Comparison of ENCODE assay signal across 17 mouse cellular contexts in genomic region chr2:73612941-73613340, GRCm38 (mm10). TPM values are rescaled to one million over a fixed set of nuclear protein-coding genes. Genes with fewer than 3 reads are reported as not detected.
"Had no signal": no experiment of that assay in that cellular context is flagged by ENCODE, and none has a peak within 500 bp of the region (broad histone marks: within the 10 kb centered on the region; RNA-seq: fewer than 3 reads in every experiment).

No protein-coding gene starts in this region.

- H3K4me2 ChIP-seq: liver, embryonic 13.5 days; midbrain, embryonic 11.5 days had no signal

- H3K36me3 ChIP-seq: liver, embryonic 13.5 days had no signal

- H3K4me3 ChIP-seq: liver, embryonic 13.5 days had no signal

- ATAC-seq: intestine, embryonic 16.5 days had no signal

- H3K9me3 ChIP-seq: liver, embryonic 13.5 days had no signal

- DNase-seq: kidney, adult 18-20 months; kidney, postnatal 14 days; liver, embryonic 13.5 days; lung, adult 2 months; lung, postnatal 14 days; lung, postnatal 4 days; midbrain, embryonic 14.5 days; thymus, adult 18-20 months; thymus, postnatal 36 days had no signal

- H3K27me3 ChIP-seq: liver, embryonic 13.5 days had no signal

- H3K27ac ChIP-seq: liver, embryonic 13.5 days; stomach, postnatal 0 days had no signal

- H3K4me1 ChIP-seq: liver, embryonic 13.5 days had no signal

- H3K9ac ChIP-seq: liver, embryonic 13.5 days had no signal

RNA-seq across cellular contexts. Expression of gene Chrna1, which starts 32.8 kb away (rescaled TPM):
- total RNA-seq: liver, adult 2 months had no signal
- polyA plus RNA-seq: large intestine, adult 2 months; liver, adult 2 months; small intestine, adult 2 months; spleen, adult 2 months; urinary bladder, adult 2 months had no signal
